Mouse (Mus musculus): ENCODE data around the gene Mylk.

Gene Mylk

GRCm38 (mm10) chr16:34981009-34981408, 236.0 kb downstream of the Mylk start:
- DNase-seq (ENCODE audit: low spot score in 2 of 2): no peak

GRCm38 (mm10) chr16:34984203-34985030, 239.4 kb downstream of the Mylk start:
- no peak for DNase-seq (ENCODE audit: low spot score in 2 of 2)

- no peak for DNase-seq (ENCODE audit: low spot score in 2 of 2)
Observed at GRCm38 (mm10) chr16:34985031-34985346, 240.0 kb downstream of the Mylk start.

- DNase-seq (ENCODE audit: low spot score in 2 of 2): no peak
Observed at GRCm38 (mm10) chr16:34986211-34986825, 241.3 kb downstream of the Mylk start.

- no peak for DNase-seq (ENCODE audit: low spot score in 2 of 2)
Observed at GRCm38 (mm10) chr16:34991365-34991764, 246.4 kb downstream of the Mylk start.

GRCm38 (mm10) chr16:34992854-34993253, 247.8 kb downstream of the Mylk start:
- DNase-seq (ENCODE audit: low spot score in 2 of 2): no peak

- DNase-seq (ENCODE audit: low spot score in 2 of 2): no peak
Observed at GRCm38 (mm10) chr16:34993694-34994330, 248.8 kb downstream of the Mylk start.

- DNase-seq (ENCODE audit: low spot score in 2 of 2): no peak
Observed at GRCm38 (mm10) chr16:34994641-34995141, 249.7 kb downstream of the Mylk start.

GRCm38 (mm10) chr16:34996133-34996532, 251.1 kb downstream of the Mylk start:
- DNase-seq (ENCODE audit: low spot score in 2 of 2): peak; percentile 86 to 88

GRCm38 (mm10) chr16:34997052-34997451, 252.0 kb downstream of the Mylk start:
- no peak for DNase-seq (ENCODE audit: low spot score in 2 of 2)

- no peak for DNase-seq (ENCODE audit: low spot score in 2 of 2)
Observed at GRCm38 (mm10) chr16:34997576-34997975, 252.6 kb downstream of the Mylk start.

- DNase-seq (ENCODE audit: low spot score in 2 of 2): no peak
Observed at GRCm38 (mm10) chr16:34999016-34999415, 254.0 kb downstream of the Mylk start.

- no peak for DNase-seq (ENCODE audit: low spot score in 2 of 2)
Observed at GRCm38 (mm10) chr16:34999986-35000385, 255.0 kb downstream of the Mylk start.

GRCm38 (mm10) chr16:35000923-35001560, 256.0 kb downstream of the Mylk start:
- DNase-seq (ENCODE audit: low spot score in 2 of 2): peak; percentile 36 to 43

GRCm38 (mm10) chr16:35004356-35004755, 259.3 kb downstream of the Mylk start:
- no peak for DNase-seq (ENCODE audit: low spot score in 2 of 2)

- DNase-seq (ENCODE audit: low spot score in 2 of 2): no peak
Observed at GRCm38 (mm10) chr16:35004756-35005155, 259.7 kb downstream of the Mylk start.

GRCm38 (mm10) chr16:35006251-35006650, 261.2 kb downstream of the Mylk start:
- no peak for DNase-seq (ENCODE audit: low spot score in 2 of 2)

GRCm38 (mm10) chr16:35007361-35007760, 262.4 kb downstream of the Mylk start:
- DNase-seq (ENCODE audit: low spot score in 2 of 2): no peak

GRCm38 (mm10) chr16:35008447-35008846, 263.4 kb downstream of the Mylk start:
- DNase-seq (ENCODE audit: low spot score in 2 of 2): no peak

- DNase-seq (ENCODE audit: low spot score in 2 of 2): no peak
Observed at GRCm38 (mm10) chr16:35013501-35013900, 268.5 kb downstream of the Mylk start.

GRCm38 (mm10) chr16:35016491-35016890, 271.5 kb downstream of the Mylk start:
- DNase-seq (ENCODE audit: low spot score in 2 of 2): no peak

- no peak for DNase-seq (ENCODE audit: low spot score in 2 of 2)
Observed at GRCm38 (mm10) chr16:35018470-35018974, 273.5 kb downstream of the Mylk start.
